Mouse (Mus musculus) CD4-positive, CD25-positive, alpha-beta regulatory T cell, adult 9 weeks (primary cell): ENCODE results near the gene Ly6g6e. TPM values are rescaled to one million over a fixed set of nuclear protein-coding genes. Genes with fewer than 3 reads are reported as not detected.

Experiments used
- polyA plus RNA-seq: library from polyadenylated mRNA; unstranded; fragments of 100-300 nt; shearing (Covaris generic); gene quantifications from one replicate; pipeline ENCODE4 v1.2.1, GENCODE M21; 2017

Ly6g6e gene
- polyA plus RNA-seq, 1 experiment from 2014 or later: not detected

Other genes with a start within 250 kb of the Ly6g6e start
- gene Stk19, start 240.0 kb upstream of the Ly6g6e start, polyA plus RNA-seq: 39.7 TPM
- gene Dxo, start 239.9 kb upstream of the Ly6g6e start, polyA plus RNA-seq: 76.3 TPM
- gene Skiv2l, start 226.7 kb upstream of the Ly6g6e start, polyA plus RNA-seq: 143 TPM
- 39.1 TPM for gene Nelfe, start 226.5 kb upstream of the Ly6g6e start, polyA plus RNA-seq
- gene Cfb, start 214.4 kb upstream of the Ly6g6e start, polyA plus RNA-seq: 2.2 TPM
- gene Zbtb12, start 197.4 kb upstream of the Ly6g6e start, polyA plus RNA-seq: 0.41 TPM
- gene Gm20547, start 194.9 kb upstream of the Ly6g6e start, polyA plus RNA-seq: not detected
- 3.0 TPM for gene C2, start 178.6 kb upstream of the Ly6g6e start, polyA plus RNA-seq
- 29.6 TPM for gene Ehmt2, start 178.4 kb upstream of the Ly6g6e start, polyA plus RNA-seq
- not detected for gene Slc44a4, start 162.4 kb upstream of the Ly6g6e start, polyA plus RNA-seq
- gene Neu1, start 145.6 kb upstream of the Ly6g6e start, polyA plus RNA-seq: 107 TPM
- gene Hspa1b, start 117.7 kb upstream of the Ly6g6e start, polyA plus RNA-seq: 1.3 TPM
- not detected for gene Gm20481, start 107.0 kb upstream of the Ly6g6e start, polyA plus RNA-seq
- 0.56 TPM for gene Hspa1a, start 104.7 kb upstream of the Ly6g6e start, polyA plus RNA-seq
- not detected for gene Hspa1l, start 104.2 kb upstream of the Ly6g6e start, polyA plus RNA-seq
- gene Lsm2, start 95.0 kb upstream of the Ly6g6e start, polyA plus RNA-seq: 38.4 TPM
- gene Vars, start 75.9 kb upstream of the Ly6g6e start, polyA plus RNA-seq: 124 TPM
- 0.17 TPM for gene Vwa7, start 60.3 kb upstream of the Ly6g6e start, polyA plus RNA-seq
- 3.2 TPM for gene Sapcd1, start 48.9 kb upstream of the Ly6g6e start, polyA plus RNA-seq
- gene Msh5, start 30.2 kb upstream of the Ly6g6e start, polyA plus RNA-seq: 2.7 TPM
- 654 TPM for gene Clic1, start 26.9 kb upstream of the Ly6g6e start, polyA plus RNA-seq
- 3.6 TPM for gene Ddah2, start 17.9 kb upstream of the Ly6g6e start, polyA plus RNA-seq
- gene Ly6g6c, start 11.5 kb upstream of the Ly6g6e start, polyA plus RNA-seq: not detected
- gene Mpig6b, start 10.7 kb upstream of the Ly6g6e start, polyA plus RNA-seq: not detected
- gene Ly6g6d, start 1.2 kb downstream of the Ly6g6e start, polyA plus RNA-seq: not detected
- gene Ly6g6f, start 8.7 kb downstream of the Ly6g6e start, polyA plus RNA-seq: not detected
- 84.0 TPM for gene Abhd16a, start 12.4 kb downstream of the Ly6g6e start, polyA plus RNA-seq
- not detected for gene Ly6g5c, start 31.4 kb downstream of the Ly6g6e start, polyA plus RNA-seq
- gene Ly6g5b, start 38.5 kb downstream of the Ly6g6e start, polyA plus RNA-seq: 2.5 TPM
- 70.3 TPM for gene Gpank1, start 44.6 kb downstream of the Ly6g6e start, polyA plus RNA-seq
- 338 TPM for gene Csnk2b, start 45.2 kb downstream of the Ly6g6e start, polyA plus RNA-seq
- 4.3 TPM for gene D17H6S53E, start 49.5 kb downstream of the Ly6g6e start, polyA plus RNA-seq
- gene Apom, start 55.1 kb downstream of the Ly6g6e start, polyA plus RNA-seq: not detected
- 57.4 TPM for gene Bag6, start 58.3 kb downstream of the Ly6g6e start, polyA plus RNA-seq
- 29.3 TPM for gene Prrc2a, start 88.0 kb downstream of the Ly6g6e start, polyA plus RNA-seq
- gene Aif1, start 99.2 kb downstream of the Ly6g6e start, polyA plus RNA-seq: 5.1 TPM
- gene Lst1, start 111.5 kb downstream of the Ly6g6e start, polyA plus RNA-seq: 11.8 TPM
- gene Ltb, start 117.5 kb downstream of the Ly6g6e start, polyA plus RNA-seq: 818 TPM
- 55.3 TPM for gene Tnf, start 125.1 kb downstream of the Ly6g6e start, polyA plus RNA-seq
- gene Lta, start 128.4 kb downstream of the Ly6g6e start, polyA plus RNA-seq: 130 TPM
- gene Gm16181, start 143.9 kb downstream of the Ly6g6e start, polyA plus RNA-seq: 1.2 TPM
- 5.8 TPM for gene Atp6v1g2, start 156.8 kb downstream of the Ly6g6e start, polyA plus RNA-seq
- 10.5 TPM for gene Nfkbil1, start 158.9 kb downstream of the Ly6g6e start, polyA plus RNA-seq
- 286 TPM for gene Ddx39b, start 164.8 kb downstream of the Ly6g6e start, polyA plus RNA-seq
- 5,181 TPM for gene H2-D1, start 185.8 kb downstream of the Ly6g6e start, polyA plus RNA-seq
- gene H2-Q1, start 243.5 kb downstream of the Ly6g6e start, polyA plus RNA-seq: 0.15 TPM